In the genomic region with DNA sequence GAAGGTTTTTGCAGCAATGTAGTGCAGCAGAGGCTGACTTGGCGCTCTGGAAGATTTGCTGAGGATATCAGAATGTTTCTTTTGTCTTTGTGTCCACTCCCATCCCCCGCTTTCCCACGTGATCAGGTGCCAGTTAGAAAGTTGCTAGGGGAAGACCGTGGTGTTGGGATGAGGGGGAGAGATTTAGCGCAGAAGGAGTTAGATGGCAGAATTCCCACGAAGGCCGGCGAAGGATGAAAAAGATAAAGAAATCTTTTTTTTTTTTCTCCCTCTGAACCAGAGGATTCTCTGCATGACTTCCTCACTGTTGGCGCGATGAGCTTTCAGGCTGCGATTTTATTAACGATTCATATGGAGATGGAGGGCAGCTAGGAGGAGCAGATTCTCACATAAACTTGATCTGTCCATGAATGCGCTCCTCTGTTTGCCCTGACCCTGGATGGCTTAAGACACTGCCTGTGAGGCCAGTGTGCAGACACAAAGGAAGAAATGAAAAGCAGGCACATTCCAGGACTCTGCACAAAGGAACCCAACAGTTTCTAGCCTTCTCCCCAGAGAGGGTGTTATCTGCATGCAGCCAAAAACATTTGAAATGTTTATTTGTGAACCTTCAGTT, we compare ENCODE assay signal across 8 mouse cellular contexts.
DNase-seq lines count a peak whose midpoint lies in the region; ATAC-seq and TF ChIP-seq lines count a peak whose summit lies in the region.

No protein-coding gene starts in this region.

- H3K4me1 ChIP-seq in hindbrain, embryonic 16.5 days (ENCODE audit: control insufficient read depth, insufficient read depth, low read depth, low read length) = peaks cover 34% of the 10 kb centered on the region
- H3K4me1 ChIP-seq in midbrain, embryonic 10.5 days = peaks cover 89% of the 10 kb centered on the region
- no peaks in the 10 kb centered on the region for H3K4me1 ChIP-seq in small intestine, adult 2 months (ENCODE audit: control insufficient read depth, insufficient read depth, insufficient read length, low read length)

- no peaks in the 10 kb centered on the region for H3K36me3 ChIP-seq in hindbrain, embryonic 16.5 days (ENCODE audit: control insufficient read depth, insufficient read depth, low read length)
- peaks cover 10% of the 10 kb centered on the region for H3K36me3 ChIP-seq in midbrain, embryonic 10.5 days
- no peaks in the 10 kb centered on the region for H3K36me3 ChIP-seq in small intestine, adult 2 months (ENCODE audit: control insufficient read depth, insufficient read depth, low read length)

- ATAC-seq in hindbrain, embryonic 16.5 days = peak; percentile 95

- H3K27me3 ChIP-seq in hindbrain, embryonic 16.5 days (replicated peaks; ENCODE audit: control insufficient read depth, insufficient read depth, low read length) = no peaks in the 10 kb centered on the region
- no peaks in the 10 kb centered on the region for H3K27me3 ChIP-seq in midbrain, embryonic 10.5 days (ENCODE audit: low read depth, poor library complexity, severe bottlenecking)
- H3K27me3 ChIP-seq in small intestine, adult 2 months (ENCODE audit: control insufficient read depth, insufficient read depth, low read length) = no peaks in the 10 kb centered on the region

- H3K9me3 ChIP-seq in hindbrain, embryonic 16.5 days (ENCODE audit: control insufficient read depth, low read length) = no peaks in the 10 kb centered on the region
- no peaks in the 10 kb centered on the region for H3K9me3 ChIP-seq in midbrain, embryonic 10.5 days (replicated peaks)

- peak overlapping the region; percentile 66 for H3K4me2 ChIP-seq in hindbrain, embryonic 16.5 days (ENCODE audit: low read length)

- DNase-seq in ZHBTc4 (ENCODE audit: low read depth, low spot score) = peak; percentile 88
- DNase-seq in cerebellum, postnatal 36 days = peak; percentile 43 to 46
- peak; percentile 46 for DNase-seq in gastrocnemius, adult 18-20 months (ENCODE audit: low spot score)
- peak; percentile 65 to 77 for DNase-seq in left cerebral cortex, postnatal 10 days (ENCODE audit: extremely low spot score in 1 of 2, low spot score in 2 of 2)
- peak; percentile 90 for DNase-seq in midbrain, embryonic 10.5 days (ENCODE audit: low spot score)
- DNase-seq in spleen, adult 12 weeks (ENCODE audit: low spot score) = no peak

- intact Hi-C loops in left cerebral cortex, postnatal 10 days (cut with DNase I) = loop anchor here (5.0 kb wide), 1 partner anchor 73 kb away; no protein-coding TSS in a partner anchor

- under 1% methylated on average over 13 of the region's 13 CpGs for WGBS in hindbrain, embryonic 16.5 days
- 1% methylated on average over 13 of the region's 13 CpGs for WGBS in midbrain, embryonic 10.5 days
- 13% methylated on average over 13 of the region's 13 CpGs for WGBS in small intestine, adult 2 months

- TF ChIP-seq CTCF in small intestine, adult 2 months (IDR thresholded peaks at IDR 0.05; ENCODE audit: extremely low read depth, insufficient read length, insufficient replicate concordance, low read depth, low read length) = no peak

- no peak for TF ChIP-seq POLR2A in small intestine, adult 2 months (IDR thresholded peaks at IDR 0.05; ENCODE audit: low read depth, low read length)

- peak overlapping the region; percentile 22 for H3K4me3 ChIP-seq in hindbrain, embryonic 16.5 days (ENCODE audit: low read length)
- peak overlapping the region; percentile 51 for H3K4me3 ChIP-seq in midbrain, embryonic 10.5 days
- H3K4me3 ChIP-seq in small intestine, adult 2 months (ENCODE audit: low read depth, low read length) = peak overlapping the region; percentile 27; the same call in 1 of the 2 replicates

- peak overlapping the region; percentile 90 for H3K27ac ChIP-seq in hindbrain, embryonic 16.5 days (ENCODE audit: low read depth, low read length)
- peak overlapping the region; percentile 94 for H3K27ac ChIP-seq in midbrain, embryonic 10.5 days (replicated peaks)
- H3K27ac ChIP-seq in small intestine, adult 2 months (ENCODE audit: insufficient read depth, low read depth, low read length) = no peak overlapping the region

- H3K9ac ChIP-seq in hindbrain, embryonic 16.5 days (ENCODE audit: low read depth, low read length) = peak overlapping the region; percentile 62
